Mouse (Mus musculus) skeletal muscle tissue, adult 2 months (tissue): ENCODE data around the gene S1pr1.
A peak's percentile ranks its signal among the peaks of the same experiment; 100 is the strongest.

Source experiments
- DNase-seq: peaks from one replicate; pipeline ENCODE4 v3.0.0-alpha.2; 2012; ENCODE audit warnings: low read depth, low spot score

Gene S1pr1

DNA sequence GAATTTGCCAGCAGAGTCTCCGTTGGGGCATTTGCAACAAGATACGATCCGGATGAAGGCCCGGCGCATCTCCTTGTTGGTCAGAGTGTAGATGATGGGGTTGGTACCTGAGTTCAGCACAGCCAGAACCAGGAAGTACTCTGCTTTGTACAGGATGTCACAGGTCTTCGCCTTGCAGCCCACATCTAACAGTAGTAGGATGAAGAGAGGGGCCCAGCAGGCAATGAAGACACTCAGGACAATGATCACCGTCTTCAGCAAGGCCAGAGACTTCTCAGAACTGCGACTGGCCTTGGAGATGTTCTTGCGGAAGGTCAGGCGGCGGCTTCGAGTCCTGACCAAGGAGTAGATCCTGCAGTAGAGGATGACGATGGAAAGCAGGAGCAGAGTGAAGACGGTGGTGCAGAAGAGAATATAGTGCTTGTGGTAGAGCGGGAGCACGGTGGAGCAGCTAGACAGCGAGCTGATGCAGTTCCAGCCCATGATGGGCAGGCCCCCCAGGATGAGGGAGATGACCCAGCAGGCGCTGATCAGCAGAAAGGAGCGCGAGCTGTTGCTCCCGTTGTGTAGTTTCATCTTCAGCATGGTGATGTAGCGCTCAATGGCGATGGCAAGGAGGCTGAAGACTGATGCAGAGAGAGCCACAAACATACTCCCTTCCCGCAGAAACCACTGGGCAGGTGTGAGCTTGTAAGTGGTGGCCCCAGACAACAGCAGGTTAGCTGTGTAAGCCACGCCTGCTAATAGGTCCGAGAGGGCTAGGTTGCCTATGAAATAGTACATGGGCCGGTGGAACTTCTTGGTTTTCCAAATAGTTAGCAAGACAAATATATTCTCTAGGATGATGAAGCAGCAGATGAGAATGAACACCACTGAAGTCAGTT lies 2.7 kb downstream of the S1pr1 start:
- DNase-seq: no peak

- DNase-seq: no peak
Observed at GRCm38 (mm10) chr3:115711393-115711792, 3.5 kb downstream of the S1pr1 start.

- no peak for DNase-seq
Observed at GRCm38 (mm10) chr3:115710051-115710450, 4.8 kb downstream of the S1pr1 start.

DNA sequence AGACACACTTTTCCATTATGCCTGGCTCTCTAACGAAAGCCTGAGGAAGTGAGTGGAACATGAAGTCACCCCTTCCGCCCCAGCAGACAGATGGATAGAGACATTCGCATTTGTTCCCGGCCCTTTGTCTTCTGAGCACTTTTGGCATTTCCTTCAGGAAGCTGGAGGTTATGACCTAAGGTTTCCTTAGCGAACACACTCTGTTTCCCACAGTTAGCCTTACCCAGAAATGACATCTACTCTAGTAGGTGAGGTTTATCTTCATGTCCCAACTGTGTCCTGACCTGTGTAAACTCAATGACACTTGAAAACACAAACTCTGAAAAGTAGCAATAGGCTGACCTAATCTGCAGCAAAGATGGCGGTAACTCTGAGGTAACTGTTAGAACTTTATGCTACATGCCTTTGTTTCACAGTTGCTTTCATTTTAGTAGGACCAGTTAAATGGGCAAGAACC lies 5.7 kb downstream of the S1pr1 start:
- DNase-seq: peak; percentile 36

DNA sequence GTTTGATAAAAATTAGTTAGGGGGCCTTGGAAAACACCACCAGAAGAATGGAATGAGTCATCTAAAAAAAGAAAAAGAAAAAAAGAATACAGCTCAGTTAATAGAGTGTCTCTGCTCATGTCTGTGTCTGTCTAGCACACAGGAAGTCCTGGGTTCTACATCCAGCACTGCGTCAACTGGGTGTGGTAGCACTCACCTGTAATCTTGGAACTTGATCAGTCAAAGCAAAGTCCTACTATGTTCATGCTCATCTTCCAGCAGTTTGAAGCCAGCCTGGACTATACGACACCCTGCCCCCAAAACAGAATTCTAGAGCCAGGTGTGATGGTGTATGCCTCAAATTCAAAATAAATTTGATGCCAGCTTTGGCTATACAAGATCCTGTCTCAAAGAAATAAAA lies 8.1 kb downstream of the S1pr1 start:
- no peak for DNase-seq

- no peak for DNase-seq
Observed at GRCm38 (mm10) chr3:115704254-115704908, 10.5 kb downstream of the S1pr1 start.

DNA sequence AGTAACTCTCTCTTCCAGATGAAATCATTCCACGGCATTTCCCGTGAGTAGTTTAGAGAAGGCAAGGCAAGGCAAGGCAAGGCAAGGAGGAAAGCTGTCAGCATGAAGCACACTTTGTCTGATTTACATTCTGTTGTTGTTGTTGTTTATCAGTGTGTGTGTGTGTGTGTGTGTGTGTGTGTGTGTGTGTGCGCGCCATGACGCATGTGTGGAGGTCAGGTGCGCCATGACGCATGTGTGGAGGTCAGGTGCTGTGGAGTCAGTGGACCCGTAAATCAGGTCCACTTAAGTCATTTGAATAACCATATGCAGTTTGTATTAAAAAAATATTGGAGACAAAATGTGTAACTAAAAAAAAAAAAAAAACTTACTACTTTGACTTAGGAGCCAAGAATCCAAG lies 11.2 kb downstream of the S1pr1 start:
- DNase-seq: no peak

DNA sequence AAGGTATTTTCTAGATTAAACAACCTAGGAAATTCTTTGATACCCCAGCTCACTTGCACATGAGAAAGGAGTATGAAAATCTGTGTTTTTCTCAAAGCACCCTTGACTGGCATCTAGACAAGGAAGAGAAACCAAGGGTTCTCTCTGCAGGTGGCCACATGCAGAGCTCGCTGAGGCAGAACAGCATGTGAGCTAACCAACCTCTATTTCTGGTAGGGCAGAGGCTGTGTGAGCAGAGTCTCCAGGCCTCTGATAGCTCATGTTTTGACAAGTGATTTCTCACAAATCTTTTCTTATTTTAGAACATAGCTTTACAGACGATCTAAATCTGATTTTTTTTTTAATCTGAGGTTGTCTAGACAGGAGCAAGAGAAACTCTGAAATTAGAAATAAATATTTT lies 12.8 kb downstream of the S1pr1 start:
- no peak for DNase-seq

GRCm38 (mm10) chr3:115695194-115695891 lies 19.5 kb downstream of the S1pr1 start:
- DNase-seq: no peak

DNA sequence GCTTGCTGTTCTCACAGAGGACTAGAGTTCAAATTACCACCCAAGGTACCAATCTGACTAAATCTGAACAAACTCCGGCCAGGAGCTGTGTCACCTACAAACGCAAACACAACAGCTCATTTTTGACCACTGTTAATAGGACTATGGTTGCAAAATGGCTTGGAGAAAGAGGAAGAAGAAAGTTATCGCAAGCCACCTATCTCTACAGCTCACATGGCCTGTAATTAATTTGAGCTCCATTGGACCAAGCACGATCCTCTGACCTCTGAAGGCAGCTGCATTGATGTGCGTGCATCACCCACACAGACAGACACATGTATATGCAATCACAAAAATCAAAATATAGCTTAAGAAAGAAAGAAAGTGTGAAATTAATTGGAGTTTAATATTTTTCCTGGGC lies 20.7 kb downstream of the S1pr1 start:
- DNase-seq: no peak

DNA sequence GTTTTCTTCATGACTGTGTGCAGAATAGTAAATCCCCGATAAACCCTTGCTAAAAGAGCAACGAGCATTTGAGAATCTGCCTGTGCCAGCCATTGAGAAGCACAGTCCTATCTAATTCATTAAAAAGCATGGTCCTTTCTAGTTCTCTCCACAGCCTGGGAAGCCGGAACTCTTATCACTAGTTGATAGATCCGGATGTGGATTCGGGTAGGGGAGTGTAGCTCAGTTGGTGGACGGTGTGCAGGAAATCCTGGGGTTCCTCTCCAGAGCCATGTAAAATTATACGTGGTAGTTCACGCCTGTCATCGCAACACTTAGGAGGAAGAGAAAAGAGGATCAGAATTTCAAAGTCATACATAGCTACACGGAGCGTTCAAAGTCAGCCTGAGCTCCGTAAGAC lies 21.5 kb downstream of the S1pr1 start:
- no peak for DNase-seq

GRCm38 (mm10) chr3:115692857-115693256 lies 22.0 kb downstream of the S1pr1 start:
- no peak for DNase-seq

DNA sequence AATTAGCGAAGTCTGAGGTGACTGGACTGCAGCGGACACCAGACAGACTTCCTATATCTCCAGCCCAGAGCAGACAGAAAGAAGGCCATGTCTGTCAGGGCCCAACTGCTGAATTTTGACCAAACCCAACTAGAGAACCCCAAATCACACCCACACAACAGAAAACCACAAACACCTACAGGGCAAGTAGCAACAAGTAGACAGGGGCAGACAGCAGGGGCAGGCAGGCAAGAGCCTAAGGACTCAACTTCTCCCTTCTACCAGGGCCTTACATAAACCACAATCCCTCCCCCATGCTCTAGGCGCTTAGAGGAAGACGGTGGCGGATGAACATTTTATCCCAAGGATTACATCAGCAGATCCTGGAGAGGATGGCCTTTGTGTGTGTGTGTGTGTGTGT lies 22.5 kb downstream of the S1pr1 start:
- DNase-seq: no peak

GRCm38 (mm10) chr3:115689920-115690319 lies 25.0 kb downstream of the S1pr1 start:
- no peak for DNase-seq

DNA sequence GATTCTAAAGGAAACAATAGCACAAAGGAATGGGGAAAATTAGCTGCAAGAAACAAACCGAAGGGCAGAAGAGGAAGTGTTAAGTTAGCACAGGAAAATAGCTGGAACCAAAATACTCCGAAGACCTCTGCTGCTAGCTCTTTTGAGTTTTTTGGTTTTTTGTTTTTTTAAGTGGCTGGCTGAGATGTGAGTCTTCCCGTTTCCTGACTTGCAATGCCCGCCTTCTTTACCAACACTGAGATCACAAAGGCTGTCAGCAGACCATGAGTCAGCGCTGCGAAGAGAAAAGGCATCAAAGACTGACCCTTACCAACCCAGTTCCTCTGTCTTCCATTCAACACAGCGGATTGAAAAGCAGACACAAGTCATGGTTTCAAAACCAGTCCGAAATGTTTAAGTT lies 25.5 kb downstream of the S1pr1 start:
- DNase-seq: no peak

GRCm38 (mm10) chr3:115687821-115688220 lies 27.1 kb downstream of the S1pr1 start:
- DNase-seq: no peak

- DNase-seq: peak; percentile 65
Observed at GRCm38 (mm10) chr3:115682328-115683088, 32.4 kb downstream of the S1pr1 start.

- DNase-seq: no peak
Observed at GRCm38 (mm10) chr3:115681184-115681583, 33.7 kb downstream of the S1pr1 start.

- DNase-seq: no peak
Observed at GRCm38 (mm10) chr3:115679022-115679421, 35.9 kb downstream of the S1pr1 start.

GRCm38 (mm10) chr3:115675546-115676535 lies 39.0 kb downstream of the S1pr1 start:
- no peak for DNase-seq
